Mouse (Mus musculus) spleen, adult 18-20 months (tissue): ENCODE measurements around the gene Naa11.

Experiments
- DNase-seq, 2 experiments: peaks; one replicate each; pipeline ENCODE4 v3.0.0; 2022; ENCODE audit warnings: mixed read lengths in 2 of 2

Naa11 gene

DNA sequence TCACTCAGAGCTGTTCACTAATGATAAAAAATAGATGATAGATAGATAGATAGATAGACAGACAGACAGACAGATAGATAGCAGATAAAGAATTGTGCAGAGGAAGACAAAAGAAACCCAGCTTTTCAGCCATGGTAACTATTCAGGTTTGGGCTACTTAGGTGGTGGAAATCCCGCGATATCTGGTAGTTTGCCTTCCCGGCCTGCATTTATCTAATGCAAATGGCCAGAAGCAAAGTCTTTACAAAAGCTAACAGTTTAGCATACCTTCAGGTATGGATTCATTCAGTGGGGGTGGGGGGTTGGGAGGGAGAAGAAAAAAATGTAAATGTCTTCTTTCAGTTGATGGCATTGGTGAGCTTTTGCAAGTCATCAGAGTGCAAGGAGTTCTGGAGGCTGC, 48.0 kb downstream of the Naa11 start:
- DNase-seq: no peak

DNA sequence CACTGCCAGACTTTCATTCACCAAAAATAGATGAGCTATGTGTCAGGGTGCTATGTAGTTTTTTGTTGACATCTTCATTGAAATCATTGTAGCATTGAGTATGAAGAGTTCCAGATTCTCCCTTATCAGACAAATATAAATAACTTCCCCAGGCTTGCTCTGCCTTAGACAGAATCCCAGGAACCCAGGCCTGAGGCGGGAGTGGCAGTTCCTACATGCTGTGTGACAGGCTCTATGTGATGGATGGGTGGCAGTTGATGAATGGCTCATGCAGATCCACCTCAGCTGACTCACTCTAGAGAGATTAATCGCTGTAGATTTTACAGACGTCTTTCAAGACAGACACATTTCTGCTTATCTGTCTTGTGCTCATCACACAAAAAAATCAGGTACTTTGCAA, 57.4 kb downstream of the Naa11 start:
- no peak for DNase-seq
